14 mouse cellular contexts compared by ENCODE assay signal in genomic region chr2:138283372-138283771, GRCm38 (mm10). TPM values are rescaled to one million over a fixed set of nuclear protein-coding genes. Genes with fewer than 3 reads are reported as not detected.
DNase-seq lines count a peak whose midpoint lies in the region; ATAC-seq lines count a peak whose summit lies in the region.
"Had no signal": no experiment of that assay in that cellular context is flagged by ENCODE, and none has a peak within 500 bp of the region (broad histone marks: within the 10 kb centered on the region; RNA-seq: fewer than 3 reads in every experiment).

No protein-coding gene starts in this region.

- H3K9me3 ChIP-seq in hindbrain, embryonic 16.5 days (ENCODE audit: control insufficient read depth, low read length), result no peaks in the 10 kb centered on the region
- H3K9me3 ChIP-seq in hindbrain, embryonic 11.5 days (ENCODE audit: control insufficient read depth, low read length), result no peaks in the 10 kb centered on the region
- H3K9me3 ChIP-seq in forebrain, embryonic 13.5 days (replicated peaks), result no peaks in the 10 kb centered on the region
- H3K9me3 ChIP-seq: embryonic facial prominence, embryonic 13.5 days; forebrain, embryonic 10.5 days; intestine, embryonic 15.5 days; limb, embryonic 13.5 days had no signal

- peaks cover 11% of the 10 kb centered on the region for H3K36me3 ChIP-seq in hindbrain, embryonic 16.5 days (ENCODE audit: control insufficient read depth, insufficient read depth, low read length)
- H3K36me3 ChIP-seq in hindbrain, embryonic 11.5 days (ENCODE audit: control insufficient read depth, insufficient read depth, low read length), result 0 out of 2 replicates have a peak, but pooled peaks cover 2% of the 10 kb centered on the region
- peaks cover 31% of the 10 kb centered on the region for H3K36me3 ChIP-seq in forebrain, embryonic 13.5 days (ENCODE audit: poor library complexity, severe bottlenecking)

- H3K4me2 ChIP-seq in hindbrain, embryonic 16.5 days (ENCODE audit: low read length), result no peak overlapping the region
- H3K4me2 ChIP-seq in hindbrain, embryonic 11.5 days (replicated peaks; ENCODE audit: low read depth, low read length), result no peak overlapping the region
- H3K4me2 ChIP-seq in forebrain, embryonic 13.5 days, result no peak overlapping the region
- H3K4me2 ChIP-seq: embryonic facial prominence, embryonic 13.5 days; intestine, embryonic 15.5 days; limb, embryonic 13.5 days; lung, embryonic 14.5 days had no signal

- H3K27ac ChIP-seq in hindbrain, embryonic 16.5 days (ENCODE audit: low read depth, low read length), result no peak overlapping the region
- H3K27ac ChIP-seq in hindbrain, embryonic 11.5 days (ENCODE audit: low read depth, low read length), result no peak overlapping the region
- no peak overlapping the region for H3K27ac ChIP-seq in forebrain, embryonic 13.5 days
- H3K27ac ChIP-seq: embryonic facial prominence, embryonic 13.5 days; forebrain, embryonic 10.5 days; intestine, embryonic 15.5 days; limb, embryonic 13.5 days had no signal

- H3K9ac ChIP-seq in hindbrain, embryonic 16.5 days (ENCODE audit: low read depth, low read length), result no peak overlapping the region
- H3K9ac ChIP-seq in hindbrain, embryonic 11.5 days (ENCODE audit: low read depth, low read length), result no peak overlapping the region
- no peak overlapping the region for H3K9ac ChIP-seq in forebrain, embryonic 13.5 days
- H3K9ac ChIP-seq: embryonic facial prominence, embryonic 13.5 days; intestine, embryonic 15.5 days; limb, embryonic 13.5 days; lung, embryonic 14.5 days had no signal

- WGBS in hindbrain, embryonic 16.5 days, result 79% methylated on average over 12 of the region's 12 CpGs
- WGBS in hindbrain, embryonic 11.5 days, result 94% methylated on average over 12 of the region's 12 CpGs
- 93% methylated on average over 12 of the region's 12 CpGs for WGBS in forebrain, embryonic 13.5 days

- peak; percentile 48 for DNase-seq in gastrocnemius, adult 18-20 months (ENCODE audit: low spot score)
- DNase-seq in gastrocnemius, postnatal 10 days, result no peak
- DNase-seq in hindbrain, embryonic 11.5 days (ENCODE audit: low spot score), result no peak
- DNase-seq in adipocyte (ENCODE audit: low spot score), result peak; percentile 84
- peak; percentile 89 for DNase-seq in cerebellum, adult 9-11 months
- no peak for DNase-seq in spleen, postnatal 10 days (ENCODE audit: low spot score in 2 of 2)
- DNase-seq: lung, embryonic 14.5 days; thymus, adult 18-20 months had no signal

- peaks cover 10% of the 10 kb centered on the region for H3K4me1 ChIP-seq in hindbrain, embryonic 16.5 days (ENCODE audit: control insufficient read depth, insufficient read depth, low read depth, low read length)
- peaks cover 3% of the 10 kb centered on the region; the same call in 1 of the 2 replicates for H3K4me1 ChIP-seq in hindbrain, embryonic 11.5 days (replicated peaks; ENCODE audit: control insufficient read depth, insufficient read depth, low read length)
- peaks cover 20% of the 10 kb centered on the region for H3K4me1 ChIP-seq in forebrain, embryonic 13.5 days

- H3K27me3 ChIP-seq in hindbrain, embryonic 16.5 days (replicated peaks; ENCODE audit: control insufficient read depth, insufficient read depth, low read length), result no peaks in the 10 kb centered on the region
- no peaks in the 10 kb centered on the region for H3K27me3 ChIP-seq in hindbrain, embryonic 11.5 days (ENCODE audit: control insufficient read depth, insufficient read depth, low read length)
- H3K27me3 ChIP-seq in forebrain, embryonic 13.5 days, result no peaks in the 10 kb centered on the region
- H3K27me3 ChIP-seq: embryonic facial prominence, embryonic 13.5 days; intestine, embryonic 15.5 days; limb, embryonic 13.5 days had no signal

- no peak overlapping the region for H3K4me3 ChIP-seq in hindbrain, embryonic 16.5 days (ENCODE audit: low read length)
- H3K4me3 ChIP-seq in hindbrain, embryonic 11.5 days (ENCODE audit: low read depth, low read length), result no peak overlapping the region
- H3K4me3 ChIP-seq in forebrain, embryonic 13.5 days, result no peak overlapping the region
- H3K4me3 ChIP-seq: embryonic facial prominence, embryonic 13.5 days; forebrain, embryonic 10.5 days; intestine, embryonic 15.5 days; limb, embryonic 13.5 days had no signal

- peak; percentile 49; the same call in 1 of the 2 replicates for ATAC-seq in hindbrain, embryonic 16.5 days
- no peak for ATAC-seq in hindbrain, embryonic 11.5 days (ENCODE audit: low FRiP score)
- ATAC-seq in forebrain, embryonic 13.5 days, result no peak
- ATAC-seq: intestine, embryonic 15.5 days had no signal

RNA-seq across cellular contexts. Expression of gene Btbd3, which starts 27.0 kb away (rescaled TPM):
- total RNA-seq in gastrocnemius, adult 18-20 months (2021), result 1 to 10 TPM; 9.5 to 9.7 TPM
- total RNA-seq in gastrocnemius, postnatal 10 days (2021), result 10 to 100 TPM; 21.1 to 21.5 TPM
- 33.7 and 37.5 TPM in 2 replicates for polyA plus RNA-seq in hindbrain, embryonic 16.5 days (2015; fragmentation: Nextera tagmentation; extraction: Ambion mirVana)
- 19.3 and 21.0 TPM in 2 replicates for polyA plus RNA-seq in hindbrain, embryonic 11.5 days (2014; fragmentation: Nextera tagmentation; extraction: Ambion mirVana)
- polyA plus RNA-seq in forebrain, embryonic 13.5 days (2015; fragmentation: Nextera tagmentation; extraction: Ambion mirVana), result 15.9 and 19.9 TPM in 2 replicates

Comparison
In these comparisons a context has a peak if more than half of its experiments do, and no peak if none do; other contexts are left out.
1. DNase-seq: peak in gastrocnemius, adult 18-20 months (single experiment), adipocyte (single experiment) and cerebellum, adult 9-11 months (single experiment); none in gastrocnemius, postnatal 10 days (single experiment), hindbrain, embryonic 11.5 days (single experiment) and spleen, postnatal 10 days (0 of 2).